Comparison of ENCODE assay signal across 15 mouse cellular contexts in genomic region chr13:40569461-40569860, GRCm38 (mm10).
"Had no signal": no experiment of that assay in that cellular context is flagged by ENCODE, and none has a peak within 500 bp of the region (broad histone marks: within the 10 kb centered on the region; RNA-seq: fewer than 3 reads in every experiment).

No protein-coding gene starts in this region.

- ATAC-seq: hindbrain, postnatal 0 days; intestine, embryonic 16.5 days; liver, embryonic 12.5 days had no signal

- H3K27me3 ChIP-seq: heart, embryonic 12.5 days; hindbrain, embryonic 13.5 days; hindbrain, embryonic 15.5 days; limb, embryonic 15.5 days; liver, embryonic 12.5 days had no signal

- DNase-seq: gastrocnemius, postnatal 14 days; gastrocnemius, postnatal 36 days; heart, adult 18-20 months; kidney, adult 11 months; kidney, postnatal 14 days; layer of hippocampus, adult 9-11 months; layer of hippocampus, postnatal 36 days; left cerebral cortex, postnatal 4 days had no signal
